Comparison of ENCODE assay signal across 25 mouse cellular contexts in genomic region chr8:88160237-88160995, GRCm38 (mm10). TPM values are rescaled to one million over a fixed set of nuclear protein-coding genes. Genes with fewer than 3 reads are reported as not detected.
DNase-seq lines count a peak whose midpoint lies in the region; ATAC-seq and TF ChIP-seq lines count a peak whose summit lies in the region.
"Had no signal": no experiment of that assay in that cellular context is flagged by ENCODE, and none has a peak within 500 bp of the region (broad histone marks: within the 10 kb centered on the region; RNA-seq: fewer than 3 reads in every experiment).

No protein-coding gene starts in this region.

- H3K4me2 ChIP-seq in forebrain, embryonic 12.5 days = no peak overlapping the region
- H3K4me2 ChIP-seq: embryonic facial prominence, embryonic 12.5 days; heart, embryonic 13.5 days; hindbrain, embryonic 14.5 days; limb, embryonic 12.5 days; liver, embryonic 15.5 days; lung, embryonic 14.5 days; midbrain, embryonic 15.5 days had no signal

- H3K9me3 ChIP-seq in forebrain, embryonic 12.5 days = no peaks in the 10 kb centered on the region
- H3K9me3 ChIP-seq: embryonic facial prominence, embryonic 12.5 days; heart, embryonic 13.5 days; limb, embryonic 12.5 days; liver, embryonic 15.5 days; midbrain, embryonic 10.5 days; midbrain, embryonic 15.5 days had no signal

- no peak overlapping the region for H3K27ac ChIP-seq in forebrain, embryonic 12.5 days
- H3K27ac ChIP-seq: embryonic facial prominence, embryonic 12.5 days; heart, embryonic 13.5 days; hindbrain, embryonic 14.5 days; limb, embryonic 12.5 days; liver, embryonic 15.5 days; midbrain, embryonic 10.5 days; midbrain, embryonic 15.5 days had no signal

- no peaks in the 10 kb centered on the region for H3K79me3 ChIP-seq in C2C12 (ENCODE audit: low read depth)

- no peak for TF ChIP-seq CTCF in C2C12 (IDR thresholded peaks at IDR 0.05; ENCODE audit: control insufficient read depth, insufficient read depth, insufficient read length)

- H3K4me3 ChIP-seq in C2C12 (ENCODE audit: insufficient read depth, poor library complexity, severe bottlenecking) = no peak overlapping the region
- no peak overlapping the region for H3K4me3 ChIP-seq in forebrain, embryonic 12.5 days (replicated peaks)
- H3K4me3 ChIP-seq: embryonic facial prominence, embryonic 12.5 days; heart, embryonic 13.5 days; limb, embryonic 12.5 days; liver, embryonic 15.5 days; midbrain, embryonic 10.5 days; midbrain, embryonic 15.5 days had no signal

- H3K27me3 ChIP-seq in C2C12 (ENCODE audit: control insufficient read depth, insufficient read depth, insufficient read length) = no peaks in the 10 kb centered on the region
- no peaks in the 10 kb centered on the region for H3K27me3 ChIP-seq in forebrain, embryonic 12.5 days
- H3K27me3 ChIP-seq: embryonic facial prominence, embryonic 12.5 days; heart, embryonic 13.5 days; limb, embryonic 12.5 days; liver, embryonic 15.5 days; midbrain, embryonic 15.5 days had no signal

- WGBS in forebrain, embryonic 12.5 days = 91% methylated on average over 10 of the region's 10 CpGs

- H3K79me2 ChIP-seq in C2C12 (ENCODE audit: control insufficient read depth, insufficient read depth) = no peaks in the 10 kb centered on the region

- no peak for ATAC-seq in forebrain, embryonic 12.5 days (ENCODE audit: low FRiP score)
- ATAC-seq: forebrain, postnatal 0 days; intestine, postnatal 0 days; midbrain, embryonic 15.5 days had no signal

- H3ac ChIP-seq in C2C12 (ENCODE audit: control insufficient read depth, insufficient read length, low read depth) = no peak overlapping the region

- no peaks in the 10 kb centered on the region for H3K4me1 ChIP-seq in forebrain, embryonic 12.5 days
- H3K4me1 ChIP-seq: embryonic facial prominence, embryonic 12.5 days; heart, embryonic 13.5 days; limb, embryonic 12.5 days; liver, embryonic 15.5 days; midbrain, embryonic 10.5 days; midbrain, embryonic 15.5 days had no signal

- no peak overlapping the region for H3K9ac ChIP-seq in forebrain, embryonic 12.5 days
- H3K9ac ChIP-seq: embryonic facial prominence, embryonic 12.5 days; forebrain, postnatal 0 days; heart, embryonic 13.5 days; hindbrain, embryonic 14.5 days; limb, embryonic 12.5 days; liver, embryonic 15.5 days; lung, embryonic 14.5 days; midbrain, embryonic 15.5 days had no signal

- DNase-seq in right cerebral cortex, adult 18-20 months = peak; percentile 51
- DNase-seq in right cerebral cortex, postnatal 14 days = no peak
- peak; percentile 80 for DNase-seq in brain, adult 2 months (ENCODE audit: low read depth, low spot score)
- no peak for DNase-seq in lung, postnatal 25 days (ENCODE audit: low spot score)
- DNase-seq: adrenal gland, adult 2 months; cerebellum, adult 11 months; cerebellum, adult 9-10 months; embryo, embryonic 11 days; forebrain, postnatal 0 days; gastrocnemius, postnatal 10 days; heart, postnatal 10 days; kidney, adult 9 months; kidney, postnatal 10 days; lung, embryonic 14.5 days; lung, postnatal 14 days had no signal

- H3K36me3 ChIP-seq in C2C12 (ENCODE audit: control insufficient read depth, insufficient read depth) = peaks cover 79% of the 10 kb centered on the region
- H3K36me3 ChIP-seq in forebrain, embryonic 12.5 days (replicated peaks) = peaks cover 83% of the 10 kb centered on the region

TF ChIP-seq in C2C12, 6 proteins besides CTCF, POLR2A, EP300 and RAD21:
- TF ChIP-seq MAX (IDR thresholded peaks at IDR 0.05) = no peak
- TF ChIP-seq CEBPB (IDR thresholded peaks at IDR 0.05; ENCODE audit: low read depth) = peak; percentile 81

RNA-seq across cellular contexts. Expression of gene Heatr3, which starts 22.8 kb away (rescaled TPM):
- polyA plus RNA-seq in C2C12 (2012; fragmentation: generic; extraction: Trizol) = 32.4 TPM
- 43.3 and 43.7 TPM in 2 replicates for polyA plus RNA-seq in forebrain, embryonic 12.5 days (2016; fragmentation: Nextera tagmentation; extraction: Ambion mirVana)

RNA-seq across cellular contexts. Expression of gene Tent4b, which starts 38.6 kb away (rescaled TPM):
- 8.4 TPM for polyA plus RNA-seq in C2C12 (2012; fragmentation: generic; extraction: Trizol)
- 11.2 and 12.7 TPM in 2 replicates for polyA plus RNA-seq in forebrain, embryonic 12.5 days (2016; fragmentation: Nextera tagmentation; extraction: Ambion mirVana)

RNA-seq across cellular contexts. Expression of gene Cnep1r1, which starts 41.8 kb away (rescaled TPM):
- polyA plus RNA-seq in C2C12 (2012; fragmentation: generic; extraction: Trizol) = 17.9 TPM
- 51.4 and 52.0 TPM in 2 replicates for polyA plus RNA-seq in forebrain, embryonic 12.5 days (2016; fragmentation: Nextera tagmentation; extraction: Ambion mirVana)

Comparison
In these comparisons a context has a peak if more than half of its experiments do, and no peak if none do; other contexts are left out.
1. DNase-seq: peak in right cerebral cortex, adult 18-20 months (single experiment) and brain, adult 2 months (single experiment); none in right cerebral cortex, postnatal 14 days (single experiment) and lung, postnatal 25 days (single experiment).